Mouse (Mus musculus): ENCODE data around the gene Wars2. TPM values are rescaled to one million over a fixed set of nuclear protein-coding genes. Genes with fewer than 3 reads are reported as not detected.

Wars2 gene
- polyA plus RNA-seq, 1 experiment from 2014 or later: 6.9 TPM

DNA sequence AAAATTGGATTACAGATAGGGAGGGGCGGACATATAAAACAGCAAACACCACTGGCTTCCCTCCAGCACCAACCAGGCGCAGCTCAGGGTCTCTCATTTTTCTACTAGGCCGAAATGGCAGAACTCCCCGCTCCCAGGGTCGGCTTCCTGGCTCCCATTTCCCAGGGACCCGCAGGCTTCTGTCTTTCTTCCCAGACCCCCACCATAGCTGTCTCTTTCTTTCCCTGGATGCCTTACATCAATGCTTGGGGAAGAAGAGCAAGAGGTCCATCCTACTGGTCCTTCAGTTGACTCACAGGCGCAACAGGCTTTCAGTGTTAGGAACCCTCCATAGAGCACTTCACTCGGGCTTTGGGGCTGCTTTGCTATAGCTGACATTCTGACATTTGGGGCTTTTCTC lies 101.6 kb downstream of the Wars2 start:
- H3K27me3 ChIP-seq (ENCODE audit: insufficient read depth, poor library complexity, severe bottlenecking): peaks cover 99% of the 10 kb centered on the region
- H3K4me3 ChIP-seq: no peak overlapping the region
- H3K36me3 ChIP-seq: no peaks in the 10 kb centered on the region
- H3K4me1 ChIP-seq: peaks cover 15% of the 10 kb centered on the region
- WGBS: 5% methylated on average over 8 of the region's 8 CpGs
- H3K27ac ChIP-seq: no peak overlapping the region
- no peaks in the 10 kb centered on the region for H3K9me3 ChIP-seq
- no peak for DNase-seq (ENCODE audit: low spot score)

DNA sequence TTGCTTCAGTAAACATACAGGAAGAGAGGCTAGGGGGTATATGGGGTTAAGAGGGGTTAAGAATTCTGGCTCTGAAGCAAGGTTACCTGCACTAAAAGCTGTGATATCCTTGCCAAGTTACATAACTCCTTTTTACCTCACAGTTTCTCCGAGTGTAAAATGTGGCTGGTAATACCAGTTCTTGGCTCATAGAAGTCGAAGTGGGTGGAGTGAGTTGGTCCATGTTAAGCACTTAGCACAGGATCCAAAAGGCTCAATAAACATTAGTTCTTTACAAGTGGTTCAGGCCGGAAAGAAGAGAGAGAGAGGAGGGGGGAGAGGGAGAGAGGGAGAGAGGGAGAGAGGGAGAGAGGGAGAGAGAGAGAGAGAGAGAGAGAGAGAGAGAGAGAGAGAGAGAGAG lies 104.5 kb downstream of the Wars2 start:
- H3K27ac ChIP-seq: no peak overlapping the region
- peaks cover 12% of the 10 kb centered on the region for H3K4me1 ChIP-seq
- peaks cover 99% of the 10 kb centered on the region for H3K27me3 ChIP-seq (ENCODE audit: insufficient read depth, poor library complexity, severe bottlenecking)
- 17% methylated on average over 3 of the region's 3 CpGs for WGBS
- no peaks in the 10 kb centered on the region for H3K36me3 ChIP-seq
- no peak overlapping the region for H3K4me3 ChIP-seq
- no peaks in the 10 kb centered on the region for H3K9me3 ChIP-seq
- DNase-seq (ENCODE audit: low spot score): no peak

DNA sequence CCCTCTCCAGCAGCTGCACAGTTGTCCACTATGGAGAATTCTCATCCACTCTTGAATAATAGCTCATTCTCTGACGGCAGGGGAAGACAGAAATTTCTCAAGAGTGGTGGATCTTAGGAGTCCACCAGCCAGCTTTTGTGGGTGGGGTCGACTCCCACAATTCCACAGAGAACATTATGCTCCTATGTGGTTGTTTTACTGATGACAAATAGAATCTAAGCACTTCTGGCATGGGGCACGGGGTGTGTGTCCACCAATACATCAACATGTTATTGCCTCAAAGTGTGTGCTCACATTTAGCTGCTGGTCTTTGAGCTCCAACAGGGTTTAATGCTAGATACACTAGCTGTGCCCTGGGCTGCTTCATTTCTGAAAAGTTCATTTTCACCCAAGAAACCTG lies 105.8 kb downstream of the Wars2 start:
- Histone ChIP-seq H3K27ac (no peak overlapping the region), H3K4me3 (no peak overlapping the region), H3K27me3 (ENCODE audit: insufficient read depth, poor library complexity, severe bottlenecking) (peaks cover 99% of the 10 kb centered on the region), H3K9me3 (no peaks in the 10 kb centered on the region), H3K36me3 (no peaks in the 10 kb centered on the region), H3K4me1 (no peaks in the 10 kb centered on the region)
- WGBS: 41% methylated on average over 3 of the region's 3 CpGs
- DNase-seq (ENCODE audit: low spot score): no peak

DNA sequence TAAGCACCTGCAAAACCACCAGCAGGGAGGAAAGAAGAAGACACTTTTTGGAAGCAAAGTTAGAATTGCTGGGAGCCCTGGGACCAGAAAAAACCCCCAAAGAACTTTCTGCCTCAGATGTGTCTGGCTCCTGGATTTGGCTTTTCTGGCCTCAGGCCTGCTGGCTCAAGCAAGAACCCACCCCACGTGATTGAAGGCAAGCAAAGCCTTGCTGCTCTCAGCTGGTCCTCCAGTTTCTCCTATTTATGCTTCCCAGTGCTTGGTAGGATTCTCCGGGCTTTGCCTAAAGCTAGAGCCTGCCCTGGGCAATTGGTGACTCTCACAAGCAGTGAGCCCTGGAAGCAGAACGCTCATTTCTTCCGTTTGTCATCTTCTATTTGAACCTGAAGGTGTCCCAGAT lies 106.7 kb downstream of the Wars2 start:
- no peak overlapping the region for H3K4me3 ChIP-seq

DNA sequence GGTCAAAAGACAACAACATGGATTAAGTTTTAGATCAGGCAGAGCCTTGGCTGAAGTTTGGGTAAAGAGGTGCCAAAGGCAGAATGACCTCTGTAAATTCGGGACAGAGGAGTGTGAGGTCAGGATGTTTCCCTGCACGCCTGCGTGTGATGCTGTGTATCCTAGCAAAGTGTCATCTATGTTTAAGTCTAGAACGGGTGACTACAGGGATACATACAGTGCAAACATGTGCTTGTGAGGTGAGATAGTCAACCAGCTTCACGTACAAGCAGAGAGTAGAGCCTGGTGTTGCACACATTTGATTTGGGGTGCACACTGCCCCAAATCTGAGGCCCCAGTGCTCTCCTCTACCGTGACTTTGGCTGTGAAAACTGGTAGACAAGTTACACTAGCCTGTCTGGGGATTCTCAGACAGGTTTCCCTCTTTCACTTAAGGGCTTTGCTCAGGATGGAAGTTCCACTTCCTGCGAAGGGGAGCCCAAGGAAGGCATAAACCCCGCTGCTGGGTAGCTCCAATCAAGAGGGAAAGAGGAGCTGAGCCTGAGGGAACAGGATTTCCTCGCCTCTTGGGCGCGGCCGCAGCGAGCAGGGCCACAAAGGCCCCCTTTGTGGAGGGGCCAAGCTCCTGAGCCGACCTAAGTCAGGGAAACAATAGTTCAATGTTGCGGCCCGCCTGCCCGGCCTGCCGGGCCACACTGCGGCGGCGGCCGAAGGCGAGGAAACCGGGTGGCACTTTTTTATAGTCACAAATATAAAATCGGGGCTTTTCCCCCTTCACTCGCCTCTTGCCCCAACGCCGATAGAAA lies 107.3 kb downstream of the Wars2 start:
- Histone ChIP-seq H3K36me3 (no peaks in the 10 kb centered on the region), H3K4me3 (no peak overlapping the region), H3K27me3 (ENCODE audit: insufficient read depth, poor library complexity, severe bottlenecking) (peaks cover 99% of the 10 kb centered on the region), H3K4me1 (peaks cover 3% of the 10 kb centered on the region), H3K27ac (no peak overlapping the region), H3K9me3 (no peaks in the 10 kb centered on the region)
- WGBS: under 1% methylated on average over 28 of the region's 28 CpGs
- DNase-seq (ENCODE audit: low spot score): no peak

More for the DNA sequence above, 106.7 kb downstream of the Wars2 start:
- WGBS: 4% methylated on average over 4 of the region's 4 CpGs
- no peaks in the 10 kb centered on the region for H3K4me1 ChIP-seq
- no peaks in the 10 kb centered on the region for H3K36me3 ChIP-seq
- H3K27me3 ChIP-seq (ENCODE audit: insufficient read depth, poor library complexity, severe bottlenecking): peaks cover 100% of the 10 kb centered on the region
- H3K9me3 ChIP-seq: no peaks in the 10 kb centered on the region
- no peak overlapping the region for H3K27ac ChIP-seq
- DNase-seq (ENCODE audit: low spot score): no peak

DNA sequence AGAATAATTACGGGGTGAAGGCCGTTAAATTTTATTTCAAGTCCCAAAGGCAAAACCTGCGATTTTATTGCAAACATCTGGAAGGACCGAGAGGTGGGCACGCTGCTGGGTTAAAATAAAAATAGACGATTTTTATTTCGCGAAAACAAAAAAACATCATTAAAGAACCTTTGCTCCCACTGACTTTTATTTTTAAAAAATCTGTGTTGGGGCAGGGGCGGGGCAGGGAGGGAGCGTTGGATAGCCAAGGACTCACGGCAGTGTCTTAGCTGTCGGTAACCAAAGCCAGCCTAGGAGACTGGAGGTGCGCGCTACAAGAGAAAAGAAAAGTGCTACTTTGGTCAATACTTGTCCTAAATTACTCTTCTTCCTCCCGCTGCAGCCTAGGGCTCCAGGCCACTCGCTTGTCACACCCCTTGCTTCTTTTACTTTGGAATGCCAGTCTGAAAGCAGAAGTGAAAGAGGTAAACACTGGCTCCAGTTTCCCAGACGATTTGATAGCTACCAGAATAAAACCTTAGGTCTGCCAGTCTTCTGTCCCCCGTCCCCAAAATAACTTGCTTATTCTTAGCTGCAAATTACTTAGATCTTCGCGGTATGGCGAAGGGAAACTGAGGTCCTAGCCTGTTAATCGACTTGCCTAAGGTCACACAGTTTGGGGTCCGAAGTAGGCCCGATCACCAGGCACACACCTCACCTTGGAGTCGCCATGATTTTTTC lies 108.1 kb downstream of the Wars2 start:
- no peaks in the 10 kb centered on the region for H3K9me3 ChIP-seq
- H3K27ac ChIP-seq: no peak overlapping the region
- WGBS: 2% methylated on average over 25 of the region's 25 CpGs
- H3K4me3 ChIP-seq: no peak overlapping the region
- peaks cover 11% of the 10 kb centered on the region for H3K4me1 ChIP-seq
- no peaks in the 10 kb centered on the region for H3K36me3 ChIP-seq
- DNase-seq (ENCODE audit: low spot score): no peak
- H3K27me3 ChIP-seq (ENCODE audit: insufficient read depth, poor library complexity, severe bottlenecking): peaks cover 98% of the 10 kb centered on the region

- Histone ChIP-seq H3K36me3 (no peaks in the 10 kb centered on the region), H3K4me1 (peaks cover 14% of the 10 kb centered on the region), H3K4me3 (no peak overlapping the region), H3K9me3 (no peaks in the 10 kb centered on the region), H3K27me3 (ENCODE audit: insufficient read depth, poor library complexity, severe bottlenecking) (peaks cover 98% of the 10 kb centered on the region), H3K27ac (no peak overlapping the region)
- WGBS: 2% methylated on average over 11 of the region's 11 CpGs
- DNase-seq (ENCODE audit: low spot score): no peak
These were observed 108.6 kb downstream of the Wars2 start for GRCm38 (mm10) chr3:99249551-99249870.

GRCm38 (mm10) chr3:99249906-99250305 lies 109.0 kb downstream of the Wars2 start:
- peaks cover 98% of the 10 kb centered on the region for H3K27me3 ChIP-seq (ENCODE audit: insufficient read depth, poor library complexity, severe bottlenecking)
- peaks cover 14% of the 10 kb centered on the region for H3K4me1 ChIP-seq
- H3K9me3 ChIP-seq: no peaks in the 10 kb centered on the region
- no peaks in the 10 kb centered on the region for H3K36me3 ChIP-seq
- no peak for DNase-seq (ENCODE audit: low spot score)
- under 1% methylated on average over 6 of the region's 6 CpGs for WGBS
- no peak overlapping the region for H3K4me3 ChIP-seq
- H3K27ac ChIP-seq: no peak overlapping the region

DNA sequence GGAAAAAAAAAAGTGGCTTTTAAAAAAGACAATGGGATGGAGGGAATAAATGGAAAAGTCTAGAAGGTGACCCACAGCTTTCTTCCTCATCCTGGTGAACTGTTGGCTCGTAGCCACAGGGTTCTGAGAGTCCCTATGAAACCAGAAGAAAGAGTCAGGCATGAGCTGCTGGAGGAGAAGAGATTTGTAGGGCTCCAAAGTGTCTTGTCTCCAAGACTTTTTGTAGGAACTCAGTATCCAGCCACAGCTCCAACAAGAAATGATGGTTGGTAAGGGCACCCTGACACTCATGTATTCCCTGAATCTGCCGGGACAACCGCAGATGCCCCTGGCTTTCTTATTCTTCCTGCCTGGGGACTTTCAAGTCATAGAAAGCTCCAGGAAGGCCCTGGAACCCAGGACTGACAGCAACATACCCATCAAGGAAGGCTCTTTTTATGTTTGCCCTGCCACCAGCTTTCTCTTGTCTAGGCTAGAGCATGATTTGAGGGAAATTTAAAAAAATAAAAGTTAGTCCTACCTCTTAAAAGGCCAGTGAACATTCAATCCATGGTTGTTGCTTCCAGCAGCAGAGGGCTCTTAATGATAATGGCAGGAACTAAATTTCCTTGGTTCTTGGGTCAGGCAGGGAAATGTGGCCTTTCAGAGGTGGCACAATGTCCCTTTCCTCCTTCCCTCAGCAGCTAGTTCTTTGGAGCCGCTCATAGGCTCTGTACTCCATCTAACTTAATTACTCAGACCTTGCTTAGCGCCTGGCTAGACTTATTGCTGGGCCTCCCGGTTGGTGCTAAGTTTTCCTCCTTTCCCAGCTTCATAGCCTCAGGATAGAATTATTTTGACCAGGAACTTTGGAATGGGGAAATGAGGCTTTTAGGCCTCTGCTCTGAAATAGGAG lies 110.7 kb downstream of the Wars2 start:
- Histone ChIP-seq H3K9me3 (no peaks in the 10 kb centered on the region), H3K4me1 (peaks cover 16% of the 10 kb centered on the region), H3K4me3 (no peak overlapping the region), H3K27me3 (ENCODE audit: insufficient read depth, poor library complexity, severe bottlenecking) (peaks cover 98% of the 10 kb centered on the region), H3K36me3 (no peaks in the 10 kb centered on the region), H3K27ac (no peak overlapping the region)
- 12% methylated on average over 6 of the region's 6 CpGs for WGBS
- DNase-seq (ENCODE audit: low spot score): no peak

GRCm38 (mm10) chr3:99252461-99253091 lies 111.7 kb downstream of the Wars2 start:
- Histone ChIP-seq H3K36me3 (no peaks in the 10 kb centered on the region), H3K4me1 (peaks cover 21% of the 10 kb centered on the region), H3K27me3 (ENCODE audit: insufficient read depth, poor library complexity, severe bottlenecking) (peaks cover 98% of the 10 kb centered on the region), H3K4me3 (peak overlapping the region; percentile 65; the same call in 1 of the 2 replicates), H3K27ac (no peak overlapping the region), H3K9me3 (no peaks in the 10 kb centered on the region)
- 1% methylated on average over 16 of the region's 16 CpGs for WGBS
- no peak for DNase-seq (ENCODE audit: low spot score)

DNA sequence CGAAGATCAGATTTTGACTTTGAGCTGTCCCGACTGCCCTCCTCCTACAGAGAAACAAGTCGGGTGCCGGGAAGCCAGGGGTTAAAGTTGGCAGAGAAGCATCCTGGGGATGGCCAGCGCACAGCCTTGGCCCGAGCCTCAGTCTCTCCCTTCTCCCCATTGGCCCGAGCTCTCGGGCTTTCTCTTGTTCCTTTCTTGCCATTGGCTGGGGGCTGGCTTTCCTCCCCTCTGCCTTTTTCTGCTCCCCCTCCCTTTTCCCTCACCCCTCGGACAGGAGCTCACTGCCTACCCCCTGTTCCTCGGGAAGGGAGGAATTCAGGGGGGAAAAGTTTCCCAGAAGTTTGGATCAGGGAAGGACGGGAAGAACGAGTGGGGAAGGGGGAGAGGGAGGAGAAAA lies 112.2 kb downstream of the Wars2 start:
- Histone ChIP-seq H3K9me3 (no peaks in the 10 kb centered on the region), H3K4me1 (peaks cover 21% of the 10 kb centered on the region), H3K27ac (no peak overlapping the region), H3K4me3 (peak overlapping the region; percentile 65), H3K36me3 (no peaks in the 10 kb centered on the region), H3K27me3 (ENCODE audit: insufficient read depth, poor library complexity, severe bottlenecking) (peaks cover 98% of the 10 kb centered on the region)
- WGBS: 2% methylated on average over 12 of the region's 12 CpGs
- DNase-seq (ENCODE audit: low spot score): no peak
